Mouse (Mus musculus): ENCODE data around the gene Hspbap1. TPM values are rescaled to one million over a fixed set of nuclear protein-coding genes. Genes with fewer than 3 reads are reported as not detected.

Hspbap1 gene
- 5.7 TPM for polyA plus RNA-seq (2014; fragmentation: Illumina TruSeq; extraction: RNeasy Lipid Tissue Mini Kit (QIAGEN cat#74804); ENCODE audit: low read depth, low replicate concordance)

GRCm38 (mm10) chr16:35769878-35770657 lies at the start of gene Hspbap1:
Hspbap1 (plus strand) TSS chr16:35770375.

GRCm38 (mm10) chr16:35768785-35769642 lies 1.2 kb upstream of the Hspbap1 start, which contains the start of gene Dirc2:
Dirc2 (minus strand) TSS chr16:35769356.

GRCm38 (mm10) chr16:35871048-35871851 lies 101.1 kb downstream of the Hspbap1 start, which contains the start of gene Parp14:
Parp14 (minus strand) TSS chr16:35871544.

Other genes with a start within 250 kb of the Hspbap1 start
- 4.5 TPM for gene Sema5b, start 229.2 kb upstream of the Hspbap1 start, polyA plus RNA-seq (2014; fragmentation: Illumina TruSeq; extraction: RNeasy Lipid Tissue Mini Kit (QIAGEN cat#74804); ENCODE audit: low read depth, low replicate concordance)
- gene Dirc2, start 1.0 kb upstream of the Hspbap1 start, polyA plus RNA-seq (2014; fragmentation: Illumina TruSeq; extraction: RNeasy Lipid Tissue Mini Kit (QIAGEN cat#74804); ENCODE audit: low read depth, low replicate concordance) = 18.9 TPM
- gene Parp14, start 101.2 kb downstream of the Hspbap1 start, polyA plus RNA-seq (2014; fragmentation: Illumina TruSeq; extraction: RNeasy Lipid Tissue Mini Kit (QIAGEN cat#74804); ENCODE audit: low read depth, low replicate concordance) = 9.4 TPM
- 21.0 TPM for gene Parp9, start 168.1 kb downstream of the Hspbap1 start, polyA plus RNA-seq (2014; fragmentation: Illumina TruSeq; extraction: RNeasy Lipid Tissue Mini Kit (QIAGEN cat#74804); ENCODE audit: low read depth, low replicate concordance)
- 8.7 TPM for gene Dtx3l, start 168.8 kb downstream of the Hspbap1 start, polyA plus RNA-seq (2014; fragmentation: Illumina TruSeq; extraction: RNeasy Lipid Tissue Mini Kit (QIAGEN cat#74804); ENCODE audit: low read depth, low replicate concordance)
- 23.0 TPM for gene Kpna1, start 208.4 kb downstream of the Hspbap1 start, polyA plus RNA-seq (2014; fragmentation: Illumina TruSeq; extraction: RNeasy Lipid Tissue Mini Kit (QIAGEN cat#74804); ENCODE audit: low read depth, low replicate concordance)